Mouse (Mus musculus): Measurements from ENCODE around the gene Tmem56. TPM values are rescaled to one million over a fixed set of nuclear protein-coding genes. Genes with fewer than 3 reads are reported as not detected.

Gene Tmem56
- total and polyA plus RNA-seq, 3 experiments: 0.32 to 0.39 TPM; not detected in 1

DNA sequence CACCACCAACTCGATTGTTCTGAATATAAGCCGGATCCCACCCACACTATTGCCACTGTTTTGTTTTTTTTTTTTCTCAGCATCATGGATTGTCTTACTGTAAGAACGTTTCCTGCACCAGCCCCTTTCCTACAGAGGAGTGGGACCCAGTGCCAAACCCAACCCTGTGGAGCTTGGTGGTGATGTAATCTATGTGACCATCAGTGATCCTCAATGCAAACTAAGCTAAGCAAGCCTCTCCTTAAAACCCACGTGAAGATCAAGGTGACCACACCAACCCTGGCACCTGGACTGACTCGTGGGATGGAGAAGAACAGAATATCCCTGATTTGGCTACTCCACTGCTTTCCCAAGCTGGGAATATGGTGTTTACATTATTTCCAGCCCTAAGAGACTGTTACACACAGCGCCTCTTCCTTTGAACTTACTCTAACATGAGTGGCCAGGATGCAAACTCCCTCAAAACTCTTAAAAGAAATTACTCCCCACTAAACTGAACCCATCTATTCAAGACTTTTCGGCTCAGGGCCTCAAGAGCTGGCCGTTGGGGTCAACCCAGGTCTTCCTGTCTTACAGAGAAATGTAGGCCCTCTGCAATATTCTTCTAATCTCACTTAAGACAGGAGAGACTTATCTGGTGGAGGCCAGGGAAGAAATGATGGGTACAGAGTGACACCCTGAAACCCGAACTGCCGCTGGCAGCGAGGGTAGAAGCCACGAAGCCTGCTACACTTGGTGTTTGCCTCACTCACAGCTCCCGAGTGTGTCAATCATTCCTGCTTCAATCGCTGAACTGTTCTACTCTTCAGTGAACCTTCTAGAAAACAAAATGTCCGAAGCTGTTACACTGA lies 113.6 kb downstream of the Tmem56 start:
- H3K27ac ChIP-seq (ENCODE audit: control insufficient read depth, low read depth, low read length): peak overlapping the region; percentile 49
- H3K79me2 ChIP-seq (ENCODE audit: control insufficient read depth, insufficient read depth, low read length, poor library complexity): peaks cover 2% of the 10 kb centered on the region; the same call in 1 of the 2 replicates
- peak overlapping the region; percentile 85 for H3K9ac ChIP-seq (ENCODE audit: control insufficient read depth, low read depth, low read length, poor library complexity, severe bottlenecking)
- peak; percentile 61 for DNase-seq (ENCODE audit: low read depth, low spot score)
- no peaks in the 10 kb centered on the region for H3K9me3 ChIP-seq (replicated peaks; ENCODE audit: insufficient read depth, low read length)
- H3K36me3 ChIP-seq (ENCODE audit: control insufficient read depth in 1 of 2, insufficient read depth in 2 of 2, low read length in 2 of 2): peaks cover 0 to 16% of the 10 kb centered on the region in 2 experiments; a peak in 2 of 4 replicates
- H3K4me1 ChIP-seq (ENCODE audit: control insufficient read depth in 1 of 2, insufficient read depth in 2 of 2, low read length in 2 of 2): peaks cover 7 to 11% of the 10 kb centered on the region in 2 experiments; a peak in 3 of 4 replicates
- peak; percentile 47; the same call in 1 of the 2 replicates for TF ChIP-seq MAX (IDR thresholded peaks at IDR 0.05; ENCODE audit: low read length)
- TF ChIP-seq NELFE (IDR thresholded peaks at IDR 0.05; ENCODE audit: low read depth, low read length): peak; percentile 5; the same call in 1 of the 2 replicates
- TF ChIP-seq SIN3A (IDR thresholded peaks at IDR 0.05; ENCODE audit: low read length): 0 out of 2 replicates have a peak, but pooled peaks have one; percentile 19
- no peak for TF ChIP-seq MYB (IDR thresholded peaks at IDR 0.05; ENCODE audit: low read depth, low read length)
- TF ChIP-seq EP300 (IDR thresholded peaks at IDR 0.05; ENCODE audit: low read depth in 1 of 2, low read length in 2 of 2): peak in 1 of 2 experiments; percentile 51; a peak in 1 of 4 replicates
- peak overlapping the region; percentile 76 to 86 for H3K4me3 ChIP-seq (ENCODE audit: control insufficient read depth in 1 of 2, insufficient read depth in 1 of 2, low read depth in 2 of 2, low read length in 2 of 2)
- H3K27me3 ChIP-seq (ENCODE audit: control insufficient read depth in 1 of 2, insufficient read depth in 2 of 2, low read length in 2 of 2): no peaks in the 10 kb centered on the region

DNA sequence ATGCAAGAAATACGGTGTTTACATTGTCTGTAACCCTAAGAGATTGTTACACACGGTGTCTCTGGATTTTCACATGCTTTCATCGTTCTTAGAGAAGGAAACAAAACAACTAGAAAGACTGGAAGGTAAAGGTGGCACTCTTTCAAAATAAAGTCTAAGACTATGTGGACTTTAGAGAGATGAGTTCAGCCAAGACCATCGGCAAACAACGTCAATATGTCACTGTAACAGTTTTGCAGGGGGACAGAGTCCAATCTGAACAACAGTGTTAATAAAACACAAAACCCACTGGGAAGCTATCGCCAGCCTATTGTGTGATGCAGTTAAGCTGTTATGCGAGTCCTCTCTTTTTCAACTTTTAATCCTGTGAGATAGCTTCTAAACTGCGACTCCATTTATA lies 114.3 kb downstream of the Tmem56 start:
- Histone ChIP-seq H3K27ac (ENCODE audit: control insufficient read depth, low read depth, low read length) (no peak overlapping the region), H3K79me2 (ENCODE audit: control insufficient read depth, insufficient read depth, low read length, poor library complexity) (peaks cover 2% of the 10 kb centered on the region; the same call in 1 of the 2 replicates), H3K4me1 (ENCODE audit: control insufficient read depth in 1 of 2, insufficient read depth in 2 of 2, low read length in 2 of 2) (peaks cover 7 to 10% of the 10 kb centered on the region in 2 experiments; a peak in 3 of 4 replicates), H3K9ac (ENCODE audit: control insufficient read depth, low read depth, low read length, poor library complexity, severe bottlenecking) (no peak overlapping the region), H3K27me3 (ENCODE audit: control insufficient read depth in 1 of 2, insufficient read depth in 2 of 2, low read length in 2 of 2) (no peaks in the 10 kb centered on the region), H3K4me3 (ENCODE audit: control insufficient read depth in 1 of 2, insufficient read depth in 1 of 2, low read depth in 2 of 2, low read length in 2 of 2) (no peak overlapping the region), H3K9me3 (replicated peaks; ENCODE audit: insufficient read depth, low read length) (no peaks in the 10 kb centered on the region), H3K36me3 (ENCODE audit: control insufficient read depth in 1 of 2, insufficient read depth in 2 of 2, low read length in 2 of 2) (peaks cover 0 to 15% of the 10 kb centered on the region in 2 experiments; a peak in 2 of 4 replicates)
- TF ChIP-seq EP300 (IDR thresholded peaks at IDR 0.05; ENCODE audit: low read depth in 1 of 2, low read length in 2 of 2): no peak
- no peak for TF ChIP-seq RAD21 (IDR thresholded peaks at IDR 0.05; ENCODE audit: low read depth, low read length)
- no peak for TF ChIP-seq GATA1 (IDR thresholded peaks at IDR 0.05; ENCODE audit: low read depth, low read length)
- TF ChIP-seq TBP (IDR thresholded peaks at IDR 0.05; ENCODE audit: low read depth, low read length): no peak
- TF ChIP-seq USF2 (IDR thresholded peaks at IDR 0.05; ENCODE audit: borderline replicate concordance in 1 of 2, insufficient read depth in 1 of 2, low read depth in 1 of 2, low read length in 2 of 2): no peak
- TF ChIP-seq MXI1 (IDR thresholded peaks at IDR 0.05; ENCODE audit: low read depth, low read length): no peak
- TF ChIP-seq USF1 (IDR thresholded peaks at IDR 0.05; ENCODE audit: low read depth, low read length): no peak
- no peak for TF ChIP-seq SIN3A (IDR thresholded peaks at IDR 0.05; ENCODE audit: low read length)
- TF ChIP-seq KAT2A (conservative IDR thresholded peaks at IDR 0.05; ENCODE audit: low read depth, low read length): no peak
- no peak for TF ChIP-seq BHLHE40 (IDR thresholded peaks at IDR 0.05; ENCODE audit: borderline replicate concordance, low read depth, low read length)
- TF ChIP-seq ELF1 (IDR thresholded peaks at IDR 0.05; ENCODE audit: low read depth, low read length): no peak
- no peak for TF ChIP-seq GABPA (IDR thresholded peaks at IDR 0.05; ENCODE audit: low read depth, low read length)
- TF ChIP-seq MAFK (IDR thresholded peaks at IDR 0.05; ENCODE audit: borderline replicate concordance, low read depth, low read length): no peak
- no peak for TF ChIP-seq E2F4 (IDR thresholded peaks at IDR 0.05; ENCODE audit: borderline replicate concordance, low read depth, low read length)
- no peak for DNase-seq (ENCODE audit: low read depth, low spot score)
